In genomic region chr7:49471278-49471677, GRCm38 (mm10) we compare ENCODE assay signal across 9 mouse cellular contexts.
DNase-seq lines count a peak whose midpoint lies in the region; ATAC-seq and TF ChIP-seq lines count a peak whose summit lies in the region.
"Had no signal": no experiment of that assay in that cellular context is flagged by ENCODE, and none has a peak within 500 bp of the region (broad histone marks: within the 10 kb centered on the region; RNA-seq: fewer than 3 reads in every experiment).

No protein-coding gene starts in this region.

- no peaks in the 10 kb centered on the region for H3K27me3 ChIP-seq in ES-Bruce4 (ENCODE audit: control insufficient read depth, insufficient read depth, low read length, poor library complexity, severe bottlenecking)
- H3K27me3 ChIP-seq in limb, embryonic 14.5 days (ENCODE audit: control insufficient read depth, insufficient read depth, low read length), result no peaks in the 10 kb centered on the region
- H3K27me3 ChIP-seq in forebrain, embryonic 13.5 days, result no peaks in the 10 kb centered on the region
- H3K27me3 ChIP-seq: stomach, embryonic 15.5 days had no signal

- H3K4me1 ChIP-seq in ES-Bruce4 (ENCODE audit: control insufficient read depth, insufficient read depth, low read length), result no peaks in the 10 kb centered on the region
- peaks cover 3% of the 10 kb centered on the region; the same call in 1 of the 2 replicates for H3K4me1 ChIP-seq in limb, embryonic 14.5 days (ENCODE audit: control insufficient read depth, insufficient read depth, low read length)
- H3K4me1 ChIP-seq in forebrain, embryonic 13.5 days, result no peaks in the 10 kb centered on the region
- H3K4me1 ChIP-seq: stomach, embryonic 15.5 days had no signal

- peak; percentile 71 for TF ChIP-seq CTCF in ES-Bruce4 (IDR thresholded peaks at IDR 0.05; ENCODE audit: low read depth, low read length)

- no peak overlapping the region for H3K9ac ChIP-seq in ES-Bruce4 (ENCODE audit: low read depth, poor library complexity, severe bottlenecking)
- no peak overlapping the region for H3K9ac ChIP-seq in limb, embryonic 14.5 days (ENCODE audit: low read depth, low read length, severe bottlenecking)
- no peak overlapping the region for H3K9ac ChIP-seq in forebrain, embryonic 13.5 days
- H3K9ac ChIP-seq: stomach, embryonic 15.5 days had no signal

- peak; percentile 57 for DNase-seq in layer of hippocampus, adult 11-12 months (ENCODE audit: low spot score)
- no peak for DNase-seq in layer of hippocampus, adult 8-10 months (ENCODE audit: low spot score in 2 of 2)
- DNase-seq in c-Kit-positive CD71-positive TER-119-negative erythroid progenitor cells, embryonic 14.5 days (ENCODE audit: low read depth), result peak; percentile 6
- DNase-seq in gastrocnemius, postnatal 14 days, result peak; percentile 59
- DNase-seq in limb, embryonic 14.5 days (ENCODE audit: low spot score), result peak; percentile 52
- peak; percentile 52 for DNase-seq in retina, postnatal 1 day

- no peak overlapping the region for H3K4me2 ChIP-seq in limb, embryonic 14.5 days (replicated peaks; ENCODE audit: low read depth, low read length, severe bottlenecking)
- no peak overlapping the region for H3K4me2 ChIP-seq in forebrain, embryonic 13.5 days
- H3K4me2 ChIP-seq: stomach, embryonic 15.5 days had no signal

- H3K4me3 ChIP-seq in ES-Bruce4 (ENCODE audit: low read depth, low read length), result no peak overlapping the region
- H3K4me3 ChIP-seq in limb, embryonic 14.5 days (replicated peaks; ENCODE audit: low read length), result no peak overlapping the region
- H3K4me3 ChIP-seq in forebrain, embryonic 13.5 days, result no peak overlapping the region
- H3K4me3 ChIP-seq: stomach, embryonic 15.5 days had no signal

- WGBS in limb, embryonic 14.5 days, result 58% methylated on average over 3 of the region's 3 CpGs
- WGBS in forebrain, embryonic 13.5 days, result 60% methylated on average over 3 of the region's 3 CpGs

- no peaks in the 10 kb centered on the region for H3K9me3 ChIP-seq in ES-Bruce4 (replicated peaks; ENCODE audit: control insufficient read depth, insufficient read depth, low read length, poor library complexity, severe bottlenecking)
- H3K9me3 ChIP-seq in limb, embryonic 14.5 days (ENCODE audit: control insufficient read depth, low read length), result no peaks in the 10 kb centered on the region
- H3K9me3 ChIP-seq in forebrain, embryonic 13.5 days (replicated peaks), result no peaks in the 10 kb centered on the region
- H3K9me3 ChIP-seq: stomach, embryonic 15.5 days had no signal

- ATAC-seq in limb, embryonic 14.5 days (ENCODE audit: low FRiP score, low read depth), result no peak
- ATAC-seq in forebrain, embryonic 13.5 days, result no peak

- H3K27ac ChIP-seq in ES-Bruce4 (ENCODE audit: insufficient read depth, low read length), result no peak overlapping the region
- no peak overlapping the region for H3K27ac ChIP-seq in limb, embryonic 14.5 days (replicated peaks; ENCODE audit: low read depth, low read length)
- no peak overlapping the region for H3K27ac ChIP-seq in forebrain, embryonic 13.5 days
- H3K27ac ChIP-seq: stomach, embryonic 15.5 days had no signal

- TF ChIP-seq EP300 in ES-Bruce4 (IDR thresholded peaks at IDR 0.05; ENCODE audit: insufficient read depth, low read depth, low read length), result no peak

- intact Hi-C loops in gastrocnemius, postnatal 14 days (cut with DNase I; ENCODE audit: low total_unique reads), result loop anchor here (2.0 kb wide), 1 partner anchor 136 kb away; no protein-coding TSS in a partner anchor

- no peaks in the 10 kb centered on the region for H3K36me3 ChIP-seq in ES-Bruce4 (ENCODE audit: control insufficient read depth, insufficient read depth, low read length, poor library complexity, severe bottlenecking)
- H3K36me3 ChIP-seq in limb, embryonic 14.5 days (ENCODE audit: control insufficient read depth, insufficient read depth, low read length), result no peaks in the 10 kb centered on the region
- no peaks in the 10 kb centered on the region for H3K36me3 ChIP-seq in forebrain, embryonic 13.5 days (ENCODE audit: poor library complexity, severe bottlenecking)

- no peak for TF ChIP-seq POLR2A in ES-Bruce4 (IDR thresholded peaks at IDR 0.05; ENCODE audit: insufficient read depth, low read length)
- no peak for TF ChIP-seq POLR2A in limb, embryonic 14.5 days (IDR thresholded peaks at IDR 0.05; ENCODE audit: borderline replicate concordance, extremely low read depth, insufficient read depth, insufficient read length)

Comparison
In these comparisons a context has a peak if more than half of its experiments do, and no peak if none do; other contexts are left out.
1. DNase-seq: peak in layer of hippocampus, adult 11-12 months (single experiment), c-Kit-positive CD71-positive TER-119-negative erythroid progenitor cells, embryonic 14.5 days (single experiment), gastrocnemius, postnatal 14 days (single experiment), limb, embryonic 14.5 days (single experiment) and retina, postnatal 1 day (single experiment); none in layer of hippocampus, adult 8-10 months (0 of 2).